Mouse (Mus musculus): ENCODE data around the gene Ocel1. TPM values are rescaled to one million over a fixed set of nuclear protein-coding genes. Genes with fewer than 3 reads are reported as not detected.

Ocel1 gene
- total RNA-seq, 2 experiments from 2014 or later, result 16.0 to 18.1 TPM

DNA sequence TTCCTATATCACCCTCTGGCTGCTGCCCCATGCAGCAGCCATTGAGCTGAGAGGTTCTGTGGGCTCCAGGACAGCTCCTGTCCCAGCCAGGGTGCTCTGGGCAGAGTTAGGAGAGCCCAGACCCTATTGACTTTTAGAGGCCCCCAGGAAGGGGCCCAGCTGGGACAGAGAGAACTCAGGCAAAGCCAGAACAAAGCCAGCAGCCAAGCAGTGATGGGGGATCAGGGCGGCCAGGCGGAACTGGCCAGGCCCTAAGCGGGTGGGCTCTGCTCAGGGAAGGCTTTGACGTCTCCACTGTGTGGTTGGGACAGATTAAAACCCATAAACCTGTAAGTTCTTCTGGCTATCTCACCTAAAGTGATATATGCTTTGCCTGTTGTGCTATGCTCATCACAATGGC, 7.9 kb downstream of the Ocel1 start:
- no peak for DNase-seq (ENCODE audit: low spot score in 2 of 2)

DNA sequence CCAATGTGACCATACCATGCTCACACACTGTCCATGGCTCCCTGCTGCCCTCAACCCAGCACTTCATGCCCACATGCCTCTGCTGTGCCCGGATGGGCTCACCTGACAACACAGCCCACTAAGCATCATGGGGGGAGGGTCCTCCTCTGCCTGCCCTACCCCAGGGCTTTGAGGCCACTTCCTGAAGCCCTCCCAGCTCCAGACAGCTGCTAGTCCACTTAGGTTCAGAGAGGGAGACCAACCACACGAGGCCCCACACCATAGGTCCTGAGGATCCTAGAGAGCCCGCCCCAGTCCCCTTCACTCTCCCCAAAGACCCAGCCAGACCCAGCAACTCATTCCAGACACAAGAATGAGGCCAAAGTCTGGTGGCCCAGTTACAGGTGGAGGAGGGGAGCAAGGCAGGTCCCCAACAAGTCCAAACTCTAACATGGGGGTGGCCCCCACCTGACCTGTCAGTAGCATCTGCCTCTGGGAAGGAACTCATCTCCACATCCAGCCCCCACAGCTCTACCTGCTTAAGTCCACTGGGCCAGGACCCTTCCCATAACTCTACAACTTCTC, 8.5 kb downstream of the Ocel1 start:
- no peak for DNase-seq (ENCODE audit: low spot score in 2 of 2)

DNA sequence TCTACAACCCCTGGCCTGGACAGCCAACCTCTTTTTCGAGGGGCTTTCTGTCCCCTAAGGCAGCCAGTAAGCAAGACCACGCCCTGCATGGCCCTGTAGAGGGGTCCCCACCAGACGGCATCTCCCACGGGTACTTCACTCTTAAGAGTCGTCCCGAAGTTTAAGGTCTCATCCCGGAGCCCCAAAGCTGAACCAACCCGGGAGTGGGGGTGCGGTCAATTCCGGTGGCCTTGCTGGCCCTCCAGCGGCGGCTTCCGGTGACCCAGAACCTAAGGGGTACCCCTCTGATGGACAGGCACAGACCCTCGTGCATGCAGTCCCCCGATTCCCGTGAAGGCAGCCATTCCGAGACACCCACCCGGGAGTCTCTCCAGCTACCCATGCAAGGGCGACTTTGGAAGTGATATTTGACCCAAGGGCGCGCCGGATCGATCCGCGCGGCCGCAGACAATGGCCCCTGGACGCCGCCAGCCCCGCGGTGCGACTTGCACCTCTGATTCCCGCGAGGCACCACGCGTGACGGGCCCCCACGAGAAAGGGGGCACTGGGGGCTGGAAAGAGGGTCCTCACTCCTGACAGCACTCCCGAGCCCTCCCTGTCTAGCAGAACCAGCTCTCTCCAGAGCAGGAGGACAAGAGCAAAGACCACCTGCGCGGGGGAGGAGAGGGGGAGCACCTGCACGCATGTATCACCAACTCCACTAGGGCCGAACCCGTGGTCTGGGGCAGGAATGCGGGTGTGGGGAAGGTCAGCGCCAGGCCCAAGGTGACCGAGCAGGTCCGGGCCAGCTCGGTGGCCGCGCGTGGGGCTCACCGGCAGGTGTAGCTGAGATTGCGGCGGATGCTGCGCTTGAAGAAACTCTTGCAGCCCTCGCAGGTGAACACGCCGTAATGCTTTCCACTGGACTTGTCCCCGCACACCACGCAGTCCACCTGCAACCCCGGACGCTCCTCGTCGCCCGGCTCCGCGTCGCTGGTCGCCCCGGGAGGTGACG, 9.4 kb downstream of the Ocel1 start:
- DNase-seq (ENCODE audit: low spot score in 2 of 2), result no peak

DNA sequence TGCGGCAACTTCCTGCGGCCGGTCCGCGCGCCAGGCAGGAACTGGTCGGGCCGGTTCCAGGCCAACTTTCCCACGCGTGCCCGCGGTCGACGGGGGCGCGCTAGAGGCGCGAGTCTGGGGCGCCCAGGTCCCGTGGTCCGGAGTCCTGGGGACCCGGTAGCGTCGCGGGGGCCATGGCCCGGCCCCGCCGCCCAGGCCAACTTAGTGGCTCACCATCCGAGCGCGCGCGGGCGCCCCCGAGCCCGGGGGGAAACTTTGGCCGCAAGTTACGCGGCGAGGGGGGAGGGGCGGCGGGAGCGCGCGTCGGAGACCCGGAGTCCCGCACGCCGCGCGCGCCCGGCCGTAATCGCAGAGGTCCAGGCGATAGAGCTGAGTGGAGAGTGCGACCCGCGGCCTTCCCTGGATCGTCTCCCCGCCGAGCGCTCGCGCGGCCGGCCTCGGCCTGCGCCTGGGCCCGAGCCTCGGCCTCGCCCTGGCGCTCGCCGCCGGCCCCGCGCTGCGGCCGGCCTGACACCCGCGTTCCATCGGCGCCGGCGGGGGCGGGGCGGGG, 10.4 kb downstream of the Ocel1 start, which contains the start of gene Nr2f6:
Gene Nr2f6, minus strand, starts transcription at position 540 of the 550 bp plus-strand sequence.
- peak in 1 of 2 experiments; percentile 59 for DNase-seq (ENCODE audit: low spot score in 2 of 2)

DNA sequence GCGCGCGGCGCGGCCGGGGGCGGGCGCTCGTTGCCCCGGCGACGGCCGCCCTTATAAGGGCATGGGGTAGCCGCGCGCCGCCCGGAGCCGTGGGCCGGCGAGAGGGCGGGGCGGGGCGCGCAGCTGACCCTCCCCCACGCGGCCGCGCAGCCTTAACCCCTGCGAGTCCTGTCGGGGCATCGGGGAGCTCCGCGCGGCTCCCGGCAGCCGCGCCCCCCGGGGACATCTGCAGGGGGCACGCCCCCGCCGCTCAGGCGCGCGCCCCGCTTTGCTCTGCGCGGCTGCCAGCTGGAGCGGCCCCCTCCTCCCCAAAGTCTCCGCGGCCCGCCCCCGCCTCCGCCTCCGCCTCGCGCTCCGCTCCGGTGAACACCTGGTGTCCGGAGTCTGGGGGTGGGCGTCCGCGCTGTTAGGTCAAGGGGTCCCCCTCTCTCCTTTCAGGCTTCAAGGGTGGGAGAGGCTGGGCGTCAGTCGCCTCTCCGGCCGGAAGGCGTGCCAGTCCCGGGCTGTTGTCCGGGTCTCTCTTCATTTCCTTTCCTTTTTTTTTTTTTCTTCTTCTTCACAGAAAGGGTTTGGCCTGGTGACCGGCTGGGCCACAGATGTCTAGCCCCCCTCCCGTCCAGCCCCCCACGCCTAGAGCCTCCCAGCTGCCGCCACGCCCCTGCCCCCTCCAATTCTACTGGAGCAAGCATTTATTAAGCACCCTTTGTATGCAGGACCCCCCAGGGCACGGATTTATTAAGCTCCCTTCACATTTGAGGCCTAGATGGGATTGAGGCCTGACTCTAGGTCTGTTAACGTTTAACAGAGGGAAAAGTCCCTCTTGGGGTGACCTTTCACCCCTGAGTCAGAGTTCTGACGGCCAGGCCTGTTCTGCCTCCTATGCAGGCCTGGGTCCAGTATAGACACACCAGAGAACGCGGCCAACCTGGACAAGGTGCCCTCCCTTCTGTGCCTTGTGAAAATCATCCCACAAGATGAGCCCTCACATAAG, 11.2 kb downstream of the Ocel1 start:
- peak; percentile 70 to 72 for DNase-seq (ENCODE audit: low spot score in 2 of 2)

DNA sequence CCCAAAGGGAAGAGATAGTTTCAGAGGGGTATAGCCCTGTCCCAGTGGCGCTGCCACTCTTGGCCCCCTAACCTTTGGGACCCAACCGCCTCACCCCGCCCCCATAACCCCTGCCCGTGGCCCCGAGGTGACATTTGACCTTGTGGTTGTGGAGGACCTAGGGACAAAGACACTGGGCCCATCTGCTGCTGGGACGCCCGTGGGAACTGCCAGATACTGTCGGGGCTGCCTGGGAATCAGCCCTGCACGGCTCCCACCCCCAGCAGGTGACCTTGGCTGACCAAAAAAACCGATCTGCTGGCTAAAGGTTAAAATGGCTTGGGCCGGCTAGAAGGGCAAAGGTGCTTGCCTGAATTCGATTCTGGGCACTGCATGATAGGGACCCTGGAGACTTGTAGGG, 12.3 kb downstream of the Ocel1 start:
- DNase-seq (ENCODE audit: low spot score in 2 of 2), result no peak

DNA sequence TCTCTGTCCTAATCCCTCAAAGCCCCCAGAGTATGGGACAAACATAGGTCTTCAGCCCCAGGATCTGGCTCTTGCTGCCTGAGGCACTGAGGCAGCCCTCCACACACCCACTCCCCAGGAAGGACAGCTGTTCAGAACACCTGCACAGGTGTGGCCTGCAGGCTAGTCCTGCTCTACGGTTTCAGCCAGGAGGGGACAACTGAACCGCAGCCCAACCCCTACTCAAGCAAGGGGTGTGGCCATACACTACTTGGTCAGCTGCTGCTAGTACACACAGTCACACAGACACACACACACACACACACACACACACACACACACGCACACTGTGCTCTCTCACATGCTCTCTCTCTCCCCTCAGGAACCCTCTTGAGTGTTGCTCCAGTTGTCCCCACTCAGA, 12.8 kb downstream of the Ocel1 start:
- no peak for DNase-seq (ENCODE audit: low spot score in 2 of 2)

DNA sequence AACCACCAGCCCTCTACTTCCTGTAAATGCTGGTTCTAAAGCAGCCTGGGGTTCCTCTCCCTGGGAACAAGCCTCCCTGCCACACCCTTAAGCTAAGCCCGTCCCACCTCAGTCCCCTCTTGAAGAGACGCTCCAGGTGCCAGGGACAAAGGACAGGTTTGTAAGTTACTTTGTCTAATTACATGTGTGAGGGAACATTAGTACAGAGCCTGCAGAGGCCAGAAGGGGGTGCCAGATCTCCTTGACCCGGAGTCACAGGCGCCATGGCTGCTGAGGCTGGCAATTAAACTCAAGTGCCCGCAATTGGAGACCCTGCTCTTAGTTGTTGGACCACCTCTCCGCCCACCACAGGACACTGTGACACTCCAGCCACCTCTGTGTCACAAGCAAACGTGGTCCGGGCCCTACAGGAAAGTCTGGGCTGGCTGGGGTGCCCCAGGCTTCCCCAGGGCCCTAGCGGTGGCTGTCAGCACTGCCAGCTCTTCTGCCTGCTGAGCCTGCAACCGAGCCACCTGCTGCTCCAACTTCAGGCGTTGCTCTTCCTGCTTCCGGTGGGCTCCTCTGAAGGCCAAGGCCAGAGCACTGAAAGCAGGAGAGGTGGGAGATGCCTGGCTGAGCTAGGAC, 14.2 kb downstream of the Ocel1 start:
- no peak for DNase-seq (ENCODE audit: low spot score in 2 of 2)

DNA sequence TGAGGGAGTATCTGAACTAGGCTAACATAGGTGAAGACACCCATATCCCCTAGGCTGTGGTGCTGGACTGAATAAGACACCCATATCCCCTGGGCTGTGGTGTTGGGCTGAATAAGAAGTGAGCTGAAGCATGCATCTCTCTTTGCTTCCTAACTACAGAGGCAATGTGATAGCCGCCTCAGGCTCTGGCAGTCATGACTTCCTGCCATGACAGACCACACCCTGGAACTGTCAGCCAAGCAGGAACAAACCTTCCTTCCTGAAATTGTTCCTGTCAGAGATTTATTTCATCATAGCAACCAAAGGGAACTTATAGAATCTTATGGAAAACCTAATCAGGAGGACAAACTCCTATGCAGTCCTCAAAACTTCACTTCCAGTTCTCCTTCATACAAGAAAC, 17.2 kb downstream of the Ocel1 start:
- no peak for DNase-seq (ENCODE audit: low spot score in 2 of 2)

DNA sequence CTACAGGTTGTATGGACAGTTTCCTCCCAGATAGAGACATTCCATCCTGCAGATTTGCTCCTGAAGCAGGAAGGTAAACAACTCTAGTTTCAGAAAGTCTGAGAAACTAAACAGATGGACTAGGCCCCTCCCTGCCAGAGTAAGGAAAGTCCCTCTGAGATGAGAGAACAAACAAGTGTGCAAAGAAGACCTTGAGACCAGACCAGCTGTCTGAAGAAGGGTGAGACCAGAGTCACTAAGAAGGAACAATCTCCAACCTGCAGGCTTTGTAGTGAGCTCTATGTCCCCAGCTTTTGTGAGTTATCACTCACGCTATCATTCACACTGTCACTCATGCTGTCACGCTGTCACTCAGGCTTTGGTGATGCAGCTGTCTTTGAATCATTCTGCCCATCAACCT, 20.6 kb downstream of the Ocel1 start:
- no peak for DNase-seq (ENCODE audit: low spot score in 2 of 2)

DNA sequence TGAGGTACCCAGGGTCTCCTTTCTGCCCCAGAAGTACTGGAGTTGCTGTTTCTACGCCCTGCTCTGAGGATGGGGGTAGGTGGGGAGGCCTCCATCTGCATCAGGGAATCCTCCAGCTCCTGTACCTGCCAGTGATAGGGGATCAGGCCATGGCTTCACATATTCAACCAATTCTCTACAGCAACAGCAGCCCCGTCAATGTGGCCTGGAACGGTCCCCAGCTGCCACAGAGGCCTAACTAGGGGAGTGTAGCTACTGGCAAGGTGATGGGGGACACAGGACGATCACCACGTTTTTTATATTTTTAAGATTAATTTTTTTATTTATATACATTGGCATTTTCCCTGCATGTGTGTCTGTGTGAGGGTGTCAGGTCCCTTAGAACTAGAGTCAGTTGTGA, 21.3 kb downstream of the Ocel1 start:
- no peak for DNase-seq (ENCODE audit: low spot score in 2 of 2)

DNA sequence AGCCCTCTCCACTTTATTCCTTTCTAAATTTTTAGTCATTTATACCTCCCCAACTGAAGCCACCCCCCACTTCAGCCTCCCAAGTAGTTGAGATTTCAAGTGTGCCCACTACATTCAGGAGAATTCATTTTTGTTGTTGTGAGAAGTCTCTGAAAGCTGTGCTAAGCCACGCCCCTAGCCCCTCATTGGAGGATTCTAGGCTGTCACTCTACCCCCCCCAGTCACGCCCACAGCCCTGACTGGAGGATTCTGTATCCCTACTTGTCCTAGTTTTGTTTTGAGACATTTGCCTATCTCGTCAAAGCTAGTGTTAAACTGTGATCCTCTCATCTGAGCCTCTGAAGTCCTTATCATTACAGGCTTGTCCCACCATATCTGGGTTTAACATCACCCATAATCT, 21.8 kb downstream of the Ocel1 start:
- DNase-seq (ENCODE audit: low spot score in 2 of 2), result no peak

DNA sequence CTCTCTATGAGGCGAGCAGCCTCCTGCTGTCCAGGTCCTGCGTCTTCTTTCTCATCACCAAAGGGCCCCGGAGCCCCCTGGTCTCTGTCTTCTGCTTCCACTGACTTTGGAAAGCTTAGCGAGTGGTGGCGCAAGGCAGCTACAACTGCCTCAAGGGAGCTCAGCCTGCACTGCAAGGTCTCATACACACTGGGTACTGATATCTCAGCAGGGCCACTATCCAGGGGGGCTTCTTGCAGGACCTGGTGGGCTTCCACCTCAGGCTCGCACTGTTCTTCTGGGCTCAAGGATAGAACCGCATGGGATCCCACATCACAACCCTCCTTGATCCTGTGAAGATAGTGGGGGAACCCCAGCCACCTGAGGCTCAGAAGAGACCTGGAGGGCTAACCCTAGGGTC, 23.4 kb downstream of the Ocel1 start:
- DNase-seq (ENCODE audit: low spot score in 2 of 2), result no peak

DNA sequence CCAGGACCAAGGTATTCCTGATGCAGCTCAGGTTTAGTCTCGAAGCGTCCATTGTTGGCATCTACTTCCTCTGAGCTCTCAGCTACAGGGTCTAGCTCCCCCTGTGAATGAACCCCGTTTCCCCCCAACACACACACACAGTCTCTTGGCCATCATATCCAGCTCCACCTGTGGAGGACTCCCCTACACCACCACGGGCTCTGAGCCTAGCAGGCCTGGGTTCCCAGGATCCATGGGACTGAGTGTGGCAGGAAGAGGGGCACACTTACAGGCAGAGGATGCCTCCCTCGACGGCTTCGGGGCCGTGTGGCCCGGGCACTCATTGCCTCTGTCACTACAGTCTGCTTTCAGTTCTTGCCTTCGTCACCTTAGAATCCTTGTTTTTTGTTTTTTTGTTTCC, 24.0 kb downstream of the Ocel1 start:
- no peak for DNase-seq (ENCODE audit: low spot score in 2 of 2)

DNA sequence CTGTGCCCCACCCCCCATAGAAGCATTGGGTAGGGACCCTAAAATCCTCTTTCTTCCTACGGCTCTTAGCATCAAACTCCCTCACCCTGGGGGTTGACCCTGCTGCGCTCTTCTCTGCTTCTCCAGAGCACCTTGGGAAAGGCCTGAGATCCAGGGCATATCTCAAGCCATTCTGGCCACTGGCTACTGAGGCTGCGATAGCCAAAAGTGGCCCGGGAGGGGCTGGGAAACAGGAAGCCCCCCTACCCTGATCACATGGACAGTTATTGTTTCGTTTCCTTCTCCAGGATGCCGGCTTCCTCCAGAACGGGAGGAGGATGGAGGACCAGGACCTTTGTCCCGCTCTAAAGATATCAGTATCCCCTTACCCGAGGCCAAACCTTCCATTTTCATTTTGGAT, 24.5 kb downstream of the Ocel1 start, which contains the start of gene Ushbp1:
Gene Ushbp1, minus strand, starts transcription at position 174 of the 400 bp plus-strand sequence.
- DNase-seq (ENCODE audit: low spot score in 2 of 2), result no peak

DNA sequence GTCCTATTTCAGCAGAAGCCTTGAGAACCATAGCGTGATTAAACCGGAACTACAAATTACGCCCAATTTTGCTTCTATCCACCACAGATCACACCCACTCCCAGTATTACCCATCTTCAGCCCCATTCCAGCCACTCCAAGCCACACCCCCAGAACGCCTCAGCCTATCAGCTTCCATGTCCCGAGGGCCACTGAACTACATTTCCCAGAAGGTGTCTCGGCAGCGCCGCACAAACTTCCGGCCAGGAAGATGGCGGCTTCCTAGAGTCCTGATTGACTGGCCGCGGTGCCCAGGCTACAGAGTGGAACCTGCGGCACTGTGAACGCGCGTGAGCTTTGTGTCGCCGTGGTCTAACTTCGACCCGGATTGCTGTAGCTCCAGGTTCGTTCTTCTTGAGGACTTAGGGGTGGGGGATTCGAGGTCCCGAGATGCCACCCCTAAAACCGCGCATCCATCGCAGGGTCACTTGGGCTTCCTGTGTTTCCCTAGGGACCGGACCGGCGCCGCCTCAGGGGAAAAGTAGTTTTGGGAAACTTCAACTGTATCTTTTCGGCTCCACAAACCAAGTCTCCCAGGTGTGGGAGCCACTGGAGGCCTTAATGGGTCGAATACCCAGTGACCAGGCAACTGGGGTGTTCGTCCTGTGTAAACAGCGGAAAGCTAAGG, 25.7 kb downstream of the Ocel1 start, which contains the start of gene Babam1:
Gene Babam1, plus strand, starts transcription at position 223 of the 667 bp plus-strand sequence.
- peak; percentile 86 to 97 for DNase-seq (ENCODE audit: low spot score in 2 of 2)

DNA sequence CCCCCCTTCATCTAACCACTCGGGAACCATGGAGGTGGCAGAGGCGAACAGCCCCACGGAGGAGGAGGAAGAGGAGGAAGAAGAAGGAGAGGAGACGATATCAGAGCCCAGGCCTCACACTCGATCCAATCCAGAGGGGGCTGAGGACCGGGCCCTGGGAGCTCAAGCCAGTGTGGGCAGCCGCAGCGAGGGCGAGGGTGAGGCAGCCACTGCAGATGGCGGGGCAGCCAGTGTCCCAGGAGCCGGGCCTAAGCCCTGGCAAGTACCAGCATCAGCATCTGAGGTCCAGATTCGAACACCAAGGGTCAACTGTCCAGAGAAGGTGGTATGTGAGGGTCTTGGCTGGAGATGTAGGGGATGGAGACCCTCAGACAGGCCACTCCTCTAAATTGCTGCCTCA, 26.6 kb downstream of the Ocel1 start:
- DNase-seq (ENCODE audit: low spot score in 2 of 2), result no peak

DNA sequence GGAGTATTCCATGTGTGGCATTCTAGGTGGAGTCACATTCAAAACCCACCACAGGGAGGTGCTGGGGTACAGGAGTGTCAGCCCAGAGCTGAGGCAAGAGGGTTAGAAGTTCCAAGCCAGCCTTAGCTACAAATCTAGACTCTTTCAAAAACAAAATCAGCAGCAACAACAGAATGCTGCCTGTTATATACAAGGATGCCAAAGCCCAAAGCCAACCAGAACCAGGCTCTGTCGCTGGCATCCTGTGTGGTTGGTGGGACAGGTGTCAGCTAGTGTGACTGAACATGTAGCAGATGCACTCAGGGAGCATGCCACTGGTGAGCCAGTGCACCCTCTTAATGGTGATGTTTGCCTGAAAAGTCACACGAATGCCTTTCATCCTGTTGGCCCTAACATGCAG, 29.7 kb downstream of the Ocel1 start:
- no peak for DNase-seq (ENCODE audit: low spot score in 2 of 2)

DNA sequence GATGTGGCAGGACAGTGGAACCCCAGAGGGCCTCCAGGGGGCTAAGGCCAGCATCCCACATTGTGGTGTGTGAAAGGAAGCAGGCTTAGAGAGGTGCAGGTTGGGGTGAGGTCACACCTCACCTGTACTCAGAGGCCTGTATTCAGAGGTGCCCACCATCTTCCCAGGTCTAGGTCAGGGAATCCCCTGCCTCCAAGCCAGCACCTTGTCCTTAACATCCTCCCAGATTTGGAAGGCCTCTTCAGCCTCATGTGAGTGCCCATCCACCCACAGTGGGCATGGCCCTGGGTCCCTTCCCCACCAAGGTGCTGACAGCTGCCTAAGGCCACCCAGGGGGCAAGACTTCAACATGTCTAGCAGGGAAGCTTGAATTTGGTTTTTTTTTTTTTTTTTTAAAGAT, 30.4 kb downstream of the Ocel1 start:
- no peak for DNase-seq (ENCODE audit: low spot score in 2 of 2)

DNA sequence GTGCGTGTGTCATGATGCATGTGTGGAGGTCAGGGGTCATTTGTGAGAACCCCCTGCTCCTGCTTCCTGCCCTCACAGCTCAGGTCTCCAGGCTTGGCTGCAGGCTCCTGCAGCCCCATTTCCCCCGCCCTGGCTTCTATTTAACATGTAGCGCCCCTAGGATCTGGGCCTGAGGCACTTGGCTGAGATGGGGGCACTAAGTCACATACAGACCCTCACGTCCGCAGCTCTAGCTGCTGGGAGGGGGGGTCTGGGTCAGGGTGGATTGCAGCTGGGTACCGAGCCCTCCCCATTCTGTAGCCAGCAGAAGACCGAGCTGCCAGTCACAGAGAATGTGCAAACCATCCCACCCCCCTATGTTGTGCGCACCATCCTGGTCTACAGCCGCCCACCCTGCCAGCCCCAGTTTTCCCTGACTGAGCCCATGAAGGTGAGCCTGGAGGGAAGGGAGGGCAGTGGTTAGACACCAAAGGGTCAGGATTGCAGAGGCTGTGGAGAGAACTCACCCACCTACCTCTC, 31.4 kb downstream of the Ocel1 start:
- DNase-seq (ENCODE audit: low spot score in 2 of 2), result no peak

Data from layer of hippocampus, postnatal 14 days (tissue).